10 mouse cellular contexts compared by ENCODE assay signal in the genomic region with DNA sequence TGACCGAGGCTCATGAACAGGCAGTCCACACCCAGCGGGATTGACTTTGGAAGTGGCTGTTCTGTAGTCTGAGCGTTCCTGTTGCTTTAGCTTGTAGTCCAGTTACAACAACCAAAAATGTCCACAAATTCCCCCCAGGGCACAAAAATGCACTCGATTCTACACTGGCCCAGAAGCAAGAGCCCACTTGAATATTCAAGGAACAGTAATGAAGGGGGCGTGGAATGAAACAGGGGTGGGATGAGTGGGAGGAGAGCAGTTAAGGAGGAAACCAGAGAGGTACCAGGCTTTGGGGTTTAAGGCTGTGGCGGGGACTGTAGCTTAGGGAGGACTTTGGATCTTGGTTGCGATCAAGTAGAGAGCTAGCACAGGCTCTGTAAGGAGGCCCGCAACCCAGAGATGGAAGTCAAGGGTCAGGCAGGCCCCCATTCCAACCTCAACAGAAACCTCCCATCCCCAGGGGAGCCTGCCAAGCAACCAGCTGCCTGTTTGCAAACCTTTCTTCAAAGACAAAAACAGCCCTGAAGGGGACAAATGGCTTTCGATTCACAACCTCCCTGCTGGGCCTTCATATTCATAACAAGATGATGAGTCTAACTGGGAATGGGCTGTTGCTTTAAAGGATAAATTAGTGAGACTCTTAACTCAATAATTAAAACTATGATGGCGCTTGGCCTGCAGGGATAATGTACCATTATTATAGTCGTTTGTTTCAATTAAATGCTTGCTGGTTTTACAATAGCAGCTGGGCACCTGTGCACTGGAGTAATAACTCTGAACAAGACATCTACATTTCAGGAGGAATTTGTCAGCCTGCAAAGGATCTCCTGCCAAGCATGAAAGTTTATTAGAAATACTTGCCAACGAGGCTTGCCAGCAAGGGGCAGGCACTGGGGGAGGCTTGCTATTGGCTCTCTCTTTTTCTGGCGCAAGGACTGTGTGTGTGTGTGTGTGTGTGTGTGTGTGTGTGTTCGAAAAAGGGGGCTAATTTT.
DNase-seq lines count a peak whose midpoint lies in the region; ATAC-seq lines count a peak whose summit lies in the region.
"Had no signal": no experiment of that assay in that cellular context is flagged by ENCODE, and none has a peak within 500 bp of the region (broad histone marks: within the 10 kb centered on the region; RNA-seq: fewer than 3 reads in every experiment).

No protein-coding gene starts in this region.

- no peak overlapping the region for H3K4me3 ChIP-seq in forebrain, embryonic 16.5 days (replicated peaks; ENCODE audit: low read length)
- no peak overlapping the region for H3K4me3 ChIP-seq in midbrain, embryonic 10.5 days

- peaks cover 58% of the 10 kb centered on the region for H3K4me1 ChIP-seq in forebrain, embryonic 16.5 days (replicated peaks; ENCODE audit: control insufficient read depth, insufficient read depth, low read length)
- H3K4me1 ChIP-seq in midbrain, embryonic 10.5 days = peaks cover 79% of the 10 kb centered on the region

- ATAC-seq in forebrain, embryonic 16.5 days = peak; percentile 36
- ATAC-seq in granulocyte monocyte progenitor cell, adult 5-6 weeks (replicated peaks; ENCODE audit: poor library complexity, severe bottlenecking) = no peak
- no peak for ATAC-seq in monocyte, adult 5-6 weeks (replicated peaks; ENCODE audit: insufficient number of reproducible peaks, low FRiP score, low TSS enrichment, poor library complexity, severe bottlenecking)
- no peak for ATAC-seq in megakaryocyte, adult 5-6 weeks (ENCODE audit: poor library complexity, severe bottlenecking)

- H3K27me3 ChIP-seq in forebrain, embryonic 16.5 days (replicated peaks; ENCODE audit: control insufficient read depth, insufficient read depth, low read length) = peaks cover 14% of the 10 kb centered on the region
- peaks cover 12% of the 10 kb centered on the region; the same call in 1 of the 2 replicates for H3K27me3 ChIP-seq in midbrain, embryonic 10.5 days (ENCODE audit: low read depth, poor library complexity, severe bottlenecking)

- no peak overlapping the region for H3K4me2 ChIP-seq in forebrain, embryonic 16.5 days (ENCODE audit: low read length)

- 24% methylated on average over 14 of the region's 14 CpGs for WGBS in forebrain, embryonic 16.5 days
- WGBS in midbrain, embryonic 10.5 days = 50% methylated on average over 14 of the region's 14 CpGs

- H3K9ac ChIP-seq in forebrain, embryonic 16.5 days (replicated peaks; ENCODE audit: low read depth, low read length) = no peak overlapping the region

- H3K27ac ChIP-seq in forebrain, embryonic 16.5 days (ENCODE audit: low read length) = no peak overlapping the region
- peak overlapping the region; percentile 65 for H3K27ac ChIP-seq in midbrain, embryonic 10.5 days (replicated peaks)

- DNase-seq in kidney, adult 8-10 months = peak; percentile 15 to 40
- DNase-seq in kidney, postnatal 4 days = no peak
- DNase-seq in NIH3T3 (ENCODE audit: low read depth) = peak; percentile 6
- DNase-seq in midbrain, embryonic 10.5 days (ENCODE audit: low spot score) = no peak
- DNase-seq: heart, adult 11 months; layer of hippocampus, adult 9-11 months had no signal

- no peaks in the 10 kb centered on the region for H3K9me3 ChIP-seq in forebrain, embryonic 16.5 days (ENCODE audit: control insufficient read depth, low read length)
- no peaks in the 10 kb centered on the region for H3K9me3 ChIP-seq in midbrain, embryonic 10.5 days (replicated peaks)

- H3K36me3 ChIP-seq in forebrain, embryonic 16.5 days (ENCODE audit: control insufficient read depth, insufficient read depth) = no peaks in the 10 kb centered on the region
- 0 out of 2 replicates have a peak, but pooled peaks cover 4% of the 10 kb centered on the region for H3K36me3 ChIP-seq in midbrain, embryonic 10.5 days

Comparison
In these comparisons a context has a peak if more than half of its experiments do, and no peak if none do; other contexts are left out.
1. DNase-seq: peak in kidney, adult 8-10 months (2 of 2) and NIH3T3 (single experiment); none in kidney, postnatal 4 days (0 of 2) and midbrain, embryonic 10.5 days (single experiment).